Mouse (Mus musculus) CH12.LX (cell line): Measurements from ENCODE around the gene Gm20390.
A peak's percentile ranks its signal among the peaks of the same experiment; 100 is the strongest.

Experiments used
- CHD2 ChIP-seq: IDR thresholded peaks from 2 replicates; pipeline ENCODE4 v1.6.1; 2011; ENCODE audit warnings: low read length, improper control_type of control experiment
- CTCF ChIP-seq, 2 experiments: IDR thresholded peaks in 1 of 2; conservative IDR thresholded peaks in 1 of 2; 2 replicates each; pipeline ENCODE4 v1.5.1; 2011 to 2012; ENCODE audit warnings: low read depth in 2 of 2, low read length in 2 of 2, improper control_type of control experiment in 1 of 2, inconsistent platforms in 1 of 2, mild to moderate bottlenecking in 1 of 2, moderate library complexity in 1 of 2
- E2F4 ChIP-seq: IDR thresholded peaks from 2 replicates; pipeline ENCODE4 v1.6.1; 2011; ENCODE audit warnings: low read depth, low read length, improper control_type of control experiment; ENCODE audit not compliant: insufficient replicate concordance
- ELF1 ChIP-seq: IDR thresholded peaks from 2 replicates; pipeline ENCODE4 v1.6.1; 2014; ENCODE audit warnings: low read depth, mild to moderate bottlenecking, inconsistent platforms, low read length, improper control_type of control experiment
- EP300 ChIP-seq: IDR thresholded peaks from 2 replicates; pipeline ENCODE4 v1.6.1; 2011; ENCODE audit warnings: low read length, improper control_type of control experiment
- ETS1 ChIP-seq: conservative IDR thresholded peaks from 2 replicates; pipeline ENCODE4 v1.6.1; 2012; ENCODE audit warnings: low read depth, mild to moderate bottlenecking, inconsistent platforms, low read length, improper control_type of control experiment, moderate library complexity
- MAFK ChIP-seq: IDR thresholded peaks from 2 replicates; pipeline ENCODE4 v1.6.1; 2011; ENCODE audit warnings: low read length, improper control_type of control experiment; ENCODE audit not compliant: insufficient replicate concordance
- MAX ChIP-seq: IDR thresholded peaks from 2 replicates; pipeline ENCODE4 v1.6.1; 2011; ENCODE audit warnings: low read length, improper control_type of control experiment
- TCF12 ChIP-seq: IDR thresholded peaks from 2 replicates; pipeline ENCODE4 v1.6.1; 2014; ENCODE audit warnings: low read depth, mild to moderate bottlenecking, inconsistent platforms, low read length, improper control_type of control experiment
- UBTF ChIP-seq: IDR thresholded peaks from 2 replicates; pipeline ENCODE4 v1.6.1; 2012; ENCODE audit warnings: low read depth, mild to moderate bottlenecking, inconsistent platforms, low read length, improper control_type of control experiment, moderate library complexity
- USF1 ChIP-seq: IDR thresholded peaks from 2 replicates; pipeline ENCODE4 v1.6.1; 2014; ENCODE audit warnings: low read depth, mild to moderate bottlenecking, inconsistent platforms, low read length, improper control_type of control experiment
- ZNF384 ChIP-seq: IDR thresholded peaks from 2 replicates; pipeline ENCODE4 v1.6.1; 2012; ENCODE audit warnings: low read depth, low read length, improper control_type of control experiment, inconsistent platforms

DNA sequence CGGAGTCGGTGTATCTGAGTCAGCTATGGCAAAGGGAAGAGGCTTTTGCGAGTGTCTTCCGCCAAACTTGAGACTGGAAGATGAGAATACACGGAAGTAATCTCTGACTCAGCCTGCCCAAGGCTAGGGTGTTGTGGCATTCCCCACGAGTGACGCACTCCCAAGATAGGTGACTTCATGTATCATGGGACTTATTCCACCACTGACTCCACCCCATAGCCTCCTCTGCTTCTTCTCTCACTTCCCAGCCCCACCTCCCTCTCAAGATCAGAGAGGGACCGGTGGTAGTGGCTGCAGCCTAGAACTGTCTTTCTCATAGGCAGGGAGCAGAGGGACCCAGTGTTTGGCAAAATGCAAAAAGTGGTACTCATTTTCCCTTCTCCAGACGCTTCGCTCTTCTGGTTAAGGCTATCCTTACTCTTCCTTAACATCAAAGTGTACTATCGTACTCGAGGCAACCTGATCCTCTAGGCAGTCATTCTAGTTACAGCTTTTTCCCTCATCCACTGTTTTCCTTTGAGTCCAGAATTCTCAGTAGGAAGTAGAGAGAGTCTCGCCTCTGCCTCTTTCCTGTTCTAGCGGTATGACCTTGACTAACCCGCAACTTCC, 27.1 kb upstream of the Gm20390 start:
- TF ChIP-seq USF1: no peak
- peak; percentile 93 for TF ChIP-seq ELF1
- TF ChIP-seq TCF12: peak; percentile 85
- TF ChIP-seq UBTF: no peak
- TF ChIP-seq MAX: peak; percentile 79
- TF ChIP-seq CHD2: peak; percentile 26; the same call in 1 of the 2 replicates
- peak; percentile 50; the same call in 1 of the 2 replicates for TF ChIP-seq EP300
- peak; percentile 75 for TF ChIP-seq MAFK
- no peak for TF ChIP-seq ZNF384
- TF ChIP-seq CTCF (conservative IDR thresholded peaks at IDR 0.05 in 1 of 2, IDR thresholded peaks at IDR 0.05 in 1 of 2; ENCODE audit: low read depth in 2 of 2, low read length in 2 of 2): no peak
- TF ChIP-seq ETS1: peak; percentile 98
- TF ChIP-seq E2F4: peak; percentile 57; the same call in 1 of the 2 replicates
